Mouse (Mus musculus) left cerebral cortex, postnatal 36 days (tissue): Measurements from ENCODE around the gene Shprh. TPM values are rescaled to one million over a fixed set of nuclear protein-coding genes. Genes with fewer than 3 reads are reported as not detected.
"Not testable (repeated sequence)": the region's sequence is repeated elsewhere in the genome, so short reads cannot be mapped to it uniquely, and the experiment has no call there.

Source experiments
- DNase-seq, 2 experiments: peaks; one replicate each; pipeline ENCODE4 v3.0.0; 2021 to 2022; ENCODE audit warnings: low spot score in 2 of 2, mixed read lengths in 1 of 2
- intact Hi-C: fragments of 180-260 bp; cut with DNase I; formaldehyde crosslinking; loops from one replicate; pipeline ENCODE4 v1.15.1; 2025
- total RNA-seq, 2 experiments: library from RNA; stranded (reverse); gene quantifications; 2 replicates each; pipeline ENCODE4 v1.2.3; 2021

The Shprh gene
- total RNA-seq, 2 experiments from 2014 or later, result 41.3 to 46.8 TPM

DNA sequence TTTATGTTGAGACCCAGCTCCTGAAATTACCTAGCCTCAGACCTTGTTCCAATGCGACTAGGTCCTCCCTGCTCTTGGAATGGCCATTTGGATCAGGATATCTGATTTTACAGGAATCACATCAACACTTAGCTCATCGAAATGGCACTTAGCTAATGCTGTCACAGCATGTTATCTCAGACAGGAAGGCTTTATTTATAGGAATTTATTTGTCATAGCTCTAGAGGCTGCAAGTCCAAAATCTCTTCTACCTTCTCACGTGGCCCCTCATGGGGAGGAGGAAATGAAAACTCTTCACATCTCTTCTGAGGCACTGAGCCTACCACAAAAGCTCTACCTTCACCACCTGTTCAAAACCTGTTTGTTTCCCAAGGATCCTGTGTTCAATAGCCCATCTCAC, 84.0 kb downstream of the Shprh start:
- DNase-seq, result no peak
- intact Hi-C loops, result no loop called here

DNA sequence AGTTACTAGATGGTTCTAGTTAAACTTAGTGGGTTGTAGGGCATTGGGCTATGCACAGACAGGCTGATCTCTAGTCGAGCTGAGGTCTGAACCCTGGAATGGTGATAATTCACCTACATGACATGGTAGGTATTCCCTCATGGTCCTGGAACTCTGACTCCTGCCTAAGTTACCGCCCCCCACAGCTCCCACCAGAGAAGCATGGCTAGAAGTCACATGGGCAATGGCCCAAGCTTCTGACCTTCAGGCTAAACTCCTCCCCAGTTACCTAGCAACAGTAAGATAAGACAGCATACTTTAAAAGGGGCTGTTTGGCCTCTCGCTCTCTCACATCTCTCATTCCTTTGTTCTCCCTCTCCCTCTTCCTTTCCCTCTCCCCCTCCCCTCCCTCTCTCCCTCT, 93.8 kb downstream of the Shprh start:
- DNase-seq, intact Hi-C loops: not testable (repeated sequence)

DNA sequence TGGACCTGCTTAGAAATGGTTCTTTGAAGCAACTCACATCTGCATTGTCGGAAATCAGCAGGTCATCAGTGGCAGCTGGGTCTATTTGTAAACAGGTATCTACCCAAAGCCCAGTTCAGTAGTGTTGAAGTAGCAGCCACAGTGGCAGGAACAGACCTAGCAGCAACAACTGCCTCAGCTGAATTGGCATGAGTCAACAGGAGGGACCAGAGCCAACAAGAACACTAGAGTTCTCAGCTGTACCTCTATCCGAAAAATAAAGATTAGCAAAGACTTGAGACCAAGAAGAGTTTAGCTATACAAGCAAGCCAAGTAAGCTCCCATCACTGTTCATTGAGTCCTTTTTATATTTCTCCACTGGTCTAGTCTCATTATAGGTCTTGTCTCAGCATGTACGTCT, 99.0 kb downstream of the Shprh start:
- intact Hi-C loops, result no loop called here
- no peak for DNase-seq

DNA sequence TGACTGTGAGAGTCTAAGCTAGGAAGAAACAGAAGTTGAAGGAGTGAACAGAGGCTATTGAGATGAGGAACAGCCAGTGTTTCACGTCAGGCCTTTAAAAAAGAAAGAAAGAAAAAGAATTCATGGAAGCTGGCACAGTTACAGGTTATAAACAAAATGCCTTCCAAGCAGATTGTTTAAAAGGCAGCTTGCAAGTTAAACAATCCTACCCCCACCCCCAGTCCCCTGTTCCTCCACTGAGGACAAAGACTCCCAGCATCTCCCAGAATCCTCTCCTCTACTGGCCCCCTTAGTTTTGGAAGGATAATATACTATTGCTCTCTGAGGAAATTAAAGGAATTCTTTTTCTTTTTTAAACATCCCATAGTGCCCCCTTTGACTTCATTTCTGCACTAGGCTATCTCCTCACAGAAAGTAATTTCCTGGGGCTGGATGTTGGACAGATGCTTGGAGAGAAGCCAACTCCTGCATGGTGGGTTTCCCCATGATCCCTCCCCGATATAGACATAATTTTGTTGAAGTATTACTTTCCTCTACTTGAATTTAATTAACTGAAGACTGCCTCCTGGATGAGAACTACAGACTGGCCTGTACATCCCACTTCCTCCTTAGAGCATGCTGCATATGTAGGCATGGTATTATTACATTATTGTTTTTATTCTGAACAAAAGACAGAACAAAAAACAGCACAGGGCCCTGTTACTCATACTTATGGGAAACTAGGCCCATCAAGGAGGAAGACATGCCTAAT, 101.2 kb downstream of the Shprh start:
- intact Hi-C loops, result no loop called here
- no peak for DNase-seq

DNA sequence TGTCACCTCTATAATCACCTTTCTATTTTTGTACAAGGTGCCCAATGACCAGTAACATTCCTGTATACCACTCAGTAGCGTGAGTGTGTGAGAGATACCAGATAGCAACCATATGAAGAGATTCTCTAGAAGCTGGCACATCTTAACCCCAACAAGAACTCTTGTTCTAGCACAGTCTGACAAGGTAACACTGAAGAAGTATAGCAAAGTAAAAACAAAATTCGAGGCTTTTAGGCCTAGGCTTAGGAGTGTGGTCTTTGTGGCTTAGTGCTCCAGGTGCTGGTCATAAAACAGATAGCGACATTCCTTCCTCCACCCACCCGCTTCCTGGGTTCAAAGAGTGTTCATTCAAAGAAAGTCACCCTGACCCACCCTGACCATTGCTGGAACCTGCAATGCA, 104.4 kb downstream of the Shprh start:
- intact Hi-C loops, DNase-seq: not testable (repeated sequence)

DNA sequence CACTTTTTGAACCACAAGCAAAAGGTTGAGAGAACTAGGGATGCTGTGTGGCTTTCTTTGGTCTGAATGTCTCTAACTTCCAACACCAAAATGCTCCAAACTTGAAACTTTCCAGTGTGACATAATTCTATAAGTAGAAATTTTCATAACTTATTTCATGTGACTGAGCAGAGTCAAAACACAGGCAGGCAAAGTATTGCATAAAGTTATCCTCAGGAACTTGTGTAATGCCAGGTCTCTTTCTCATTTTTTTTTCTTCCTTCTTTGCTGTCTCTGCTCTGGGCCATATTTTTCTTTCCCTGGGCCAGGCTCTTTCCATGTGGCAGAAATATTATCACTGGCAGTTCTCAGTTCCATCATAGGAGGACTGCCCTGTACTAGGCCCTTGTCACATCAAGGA, 110.9 kb downstream of the Shprh start:
- no peak for DNase-seq
- intact Hi-C loops, result no loop called here

DNA sequence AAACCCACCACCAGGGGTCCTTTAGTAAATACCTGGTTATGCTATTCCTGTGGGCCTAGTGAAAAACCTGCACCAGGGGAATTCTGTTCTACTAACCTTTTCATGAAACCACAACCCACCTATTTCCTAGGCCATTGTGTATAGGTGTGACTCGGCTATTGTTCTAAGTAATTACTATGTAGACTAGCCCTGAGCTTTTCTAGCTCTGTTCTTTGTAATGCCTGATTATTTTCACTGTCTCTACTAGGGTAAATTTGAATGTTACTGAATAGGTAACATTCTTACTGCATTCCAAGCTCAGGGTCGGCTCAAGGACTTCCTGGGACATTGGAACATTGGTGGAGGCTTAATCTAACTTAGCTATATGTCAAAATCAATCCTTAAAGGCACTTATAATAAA, 113.1 kb downstream of the Shprh start:
- DNase-seq, intact Hi-C loops: not testable (repeated sequence)

DNA sequence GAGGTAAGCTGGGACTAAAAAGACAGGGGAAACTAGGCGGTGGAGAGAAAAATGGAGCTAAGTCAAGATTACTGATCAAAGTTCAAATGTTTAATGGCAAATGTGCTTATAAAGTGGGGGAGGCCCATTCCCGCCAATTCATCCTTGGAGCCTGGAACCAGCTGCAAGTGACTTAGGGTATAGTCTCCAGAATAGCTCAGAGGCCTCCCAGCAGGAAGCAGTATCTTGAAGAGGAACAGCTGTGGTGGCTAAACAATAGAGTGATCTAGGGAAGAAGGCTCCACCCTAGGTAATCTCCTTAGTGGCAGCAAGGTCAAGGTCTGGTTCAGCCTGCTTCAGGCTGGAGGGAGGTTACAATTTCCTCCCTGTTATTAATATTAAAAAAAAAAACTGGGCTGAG, 114.6 kb downstream of the Shprh start:
- DNase-seq, intact Hi-C loops: not testable (repeated sequence)

Other genes starting within 250 kb of the Shprh start
- 10 to 100 TPM; 39.5 to 50.2 TPM for gene Grm1, start 67.1 kb upstream of the Shprh start, total RNA-seq
- 10 to 100 TPM in 1 of 2 experiments, 1 to 10 TPM in 1; 9.1 to 10.8 TPM for gene Fbxo30, start 131.9 kb downstream of the Shprh start, total RNA-seq
- 10 to 100 TPM; 30.4 to 36.5 TPM for gene Epm2a, start 194.0 kb downstream of the Shprh start, total RNA-seq